Mouse (Mus musculus): ENCODE measurements at regions not wholly inside any gene's neighbourhood (a gene's known extent, or its start where the extent isn't known, plus 50 kb on each side); places are given as distances from the start of the nearest gene placed in this dataset.

DNA sequence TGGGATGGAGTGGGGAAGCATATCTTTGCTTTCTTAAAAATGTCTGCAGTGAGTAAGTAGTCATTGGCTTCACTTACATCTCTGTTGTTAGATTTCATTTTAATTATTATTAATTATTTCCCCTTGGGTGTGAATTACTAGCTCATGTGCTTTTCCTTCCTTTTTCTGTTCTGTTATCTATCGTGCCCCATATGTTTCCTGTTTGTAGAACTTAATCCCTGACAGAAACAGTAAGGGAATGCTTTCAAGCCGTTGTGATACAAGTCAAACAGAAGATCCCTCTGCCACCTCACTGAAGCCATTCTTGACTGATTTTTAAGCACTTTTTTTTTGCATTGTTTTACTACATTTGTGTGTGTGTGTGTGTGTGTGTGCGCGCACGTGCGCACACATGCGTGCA, 1145.9 kb downstream of the Car8 start:
- no peak for DNase-seq (ENCODE audit: low read depth)

DNA sequence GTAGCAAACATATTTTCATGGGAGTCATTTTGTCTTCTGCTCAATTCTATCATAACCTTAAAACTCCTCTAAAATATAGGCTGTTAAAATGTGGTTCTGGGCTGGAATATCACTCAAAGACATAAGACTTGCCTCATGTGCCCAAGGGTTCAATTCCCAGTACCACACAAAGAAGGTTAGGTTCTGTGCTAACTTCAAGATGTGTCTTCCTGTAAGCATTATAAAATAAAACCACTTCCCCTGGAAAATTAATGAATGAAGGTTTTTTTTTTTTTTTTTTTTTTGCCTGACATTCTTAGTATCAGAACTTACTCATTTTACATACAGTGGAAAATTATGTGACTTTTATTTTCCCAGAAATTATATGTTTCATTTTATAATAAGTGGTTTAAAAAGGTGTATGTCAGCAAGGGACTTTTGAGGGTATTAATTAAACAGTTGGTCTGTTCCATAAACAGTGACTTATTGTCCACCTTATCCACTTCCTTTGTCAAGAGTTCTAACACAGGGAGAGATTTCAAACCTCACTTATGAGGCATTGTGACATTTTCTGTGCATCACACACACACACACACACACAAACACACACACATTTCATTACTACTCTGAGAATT, 1147.5 kb downstream of the Car8 start:
- no peak for DNase-seq (ENCODE audit: low read depth)
